In the genomic region with DNA sequence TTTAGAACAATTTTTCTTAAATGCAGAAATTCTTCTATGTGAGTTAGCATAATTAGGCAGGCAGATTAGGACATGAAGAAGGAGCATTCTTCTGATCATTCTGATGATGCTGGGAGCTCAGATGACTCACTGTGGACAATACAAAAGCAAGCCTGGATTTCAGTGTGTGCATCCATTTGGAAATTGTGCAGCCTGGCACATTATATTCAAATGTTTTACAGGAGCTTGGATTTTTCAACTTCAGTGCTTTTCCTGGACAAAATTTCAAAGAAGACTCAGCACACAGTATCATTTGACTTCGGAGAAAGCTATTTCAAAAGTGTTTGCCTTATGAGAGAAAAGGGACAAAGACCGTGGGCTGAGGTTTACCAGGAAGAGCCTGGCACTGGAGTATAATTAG, we compare ENCODE assay signal across 27 mouse cellular contexts.
DNase-seq lines count a peak whose midpoint lies in the region; ATAC-seq and TF ChIP-seq lines count a peak whose summit lies in the region.
"Had no signal": no experiment of that assay in that cellular context is flagged by ENCODE, and none has a peak within 500 bp of the region (broad histone marks: within the 10 kb centered on the region; RNA-seq: fewer than 3 reads in every experiment).

No protein-coding gene starts in this region.

- H3K36me3 ChIP-seq in midbrain, postnatal 0 days (ENCODE audit: insufficient read depth, low read length) = no peaks in the 10 kb centered on the region
- H3K36me3 ChIP-seq in hindbrain, embryonic 16.5 days (ENCODE audit: control insufficient read depth, insufficient read depth, low read length) = no peaks in the 10 kb centered on the region
- H3K36me3 ChIP-seq: forebrain, embryonic 10.5 days; heart, embryonic 10.5 days; heart, embryonic 13.5 days; hindbrain, embryonic 12.5 days; hindbrain, embryonic 15.5 days; intestine, embryonic 15.5 days had no signal

- H3K27ac ChIP-seq in layer of hippocampus, adult 2 months = peak overlapping the region; percentile 69
- H3K27ac ChIP-seq in midbrain, postnatal 0 days (ENCODE audit: low read depth, low read length) = no peak overlapping the region
- no peak overlapping the region for H3K27ac ChIP-seq in hindbrain, embryonic 16.5 days (ENCODE audit: low read depth, low read length)
- H3K27ac ChIP-seq: forebrain, embryonic 10.5 days; forebrain, embryonic 13.5 days; heart, embryonic 10.5 days; heart, embryonic 13.5 days; hindbrain, embryonic 12.5 days; hindbrain, embryonic 15.5 days; intestine, embryonic 15.5 days had no signal

- no peak for TF ChIP-seq CTCF in layer of hippocampus, adult 2 months (conservative IDR thresholded peaks at IDR 0.05)
- no peak for TF ChIP-seq CTCF in midbrain, postnatal 0 days (IDR thresholded peaks at IDR 0.05)

- H3K9me3 ChIP-seq in midbrain, postnatal 0 days (ENCODE audit: low read length) = no peaks in the 10 kb centered on the region
- no peaks in the 10 kb centered on the region for H3K9me3 ChIP-seq in hindbrain, embryonic 16.5 days (ENCODE audit: control insufficient read depth, low read length)
- H3K9me3 ChIP-seq: forebrain, embryonic 10.5 days; forebrain, embryonic 13.5 days; G1E; heart, embryonic 10.5 days; heart, embryonic 13.5 days; hindbrain, embryonic 12.5 days; hindbrain, embryonic 15.5 days; intestine, embryonic 15.5 days had no signal

- H3K4me3 ChIP-seq in layer of hippocampus, adult 2 months = no peak overlapping the region
- H3K4me3 ChIP-seq in midbrain, postnatal 0 days (ENCODE audit: low read depth, low read length) = no peak overlapping the region
- H3K4me3 ChIP-seq in hindbrain, embryonic 16.5 days (ENCODE audit: low read length) = no peak overlapping the region
- H3K4me3 ChIP-seq: forebrain, embryonic 10.5 days; forebrain, embryonic 13.5 days; heart, embryonic 10.5 days; heart, embryonic 13.5 days; hindbrain, embryonic 12.5 days; hindbrain, embryonic 15.5 days; intestine, embryonic 15.5 days had no signal

- H3K9ac ChIP-seq in midbrain, postnatal 0 days (replicated peaks; ENCODE audit: low read length, poor library complexity, severe bottlenecking) = no peak overlapping the region
- H3K9ac ChIP-seq in hindbrain, embryonic 16.5 days (ENCODE audit: low read depth, low read length) = no peak overlapping the region
- H3K9ac ChIP-seq: forebrain, embryonic 13.5 days; heart, embryonic 13.5 days; hindbrain, embryonic 12.5 days; hindbrain, embryonic 15.5 days; intestine, embryonic 15.5 days had no signal

- DNase-seq in layer of hippocampus, adult 2 months (ENCODE audit: low spot score in 2 of 2) = no peak
- DNase-seq in layer of hippocampus, adult 18-20 months (ENCODE audit: low spot score in 2 of 2) = no peak
- peak; percentile 97 for DNase-seq in Muller cell, postnatal 12 days (ENCODE audit: inconsistent ontology term)
- DNase-seq in brain, adult 2 months (ENCODE audit: low read depth, low spot score) = peak; percentile 64
- DNase-seq in retina, embryonic 14.5 days (ENCODE audit: low spot score) = peak; percentile 59
- DNase-seq in midbrain, postnatal 0 days (ENCODE audit: low spot score) = no peak
- DNase-seq: adrenal gland, adult 8-10 months; adrenal gland, postnatal 25 days; B cell, adult 2 months; cerebellum, adult 11 months; cerebellum, adult 2 months; cerebellum, adult 9-11 months; cerebellum, postnatal 25 days; gastrocnemius, postnatal 25 days; heart, adult 18-20 months had no signal

- H3K27me3 ChIP-seq in midbrain, postnatal 0 days (ENCODE audit: insufficient read depth, low read length) = no peaks in the 10 kb centered on the region
- no peaks in the 10 kb centered on the region for H3K27me3 ChIP-seq in hindbrain, embryonic 16.5 days (replicated peaks; ENCODE audit: control insufficient read depth, insufficient read depth, low read length)
- H3K27me3 ChIP-seq: CH12.LX; forebrain, embryonic 13.5 days; heart, embryonic 13.5 days; hindbrain, embryonic 12.5 days; hindbrain, embryonic 15.5 days; intestine, embryonic 15.5 days had no signal

- H3K4me2 ChIP-seq in midbrain, postnatal 0 days (ENCODE audit: low read depth, low read length, poor library complexity, severe bottlenecking) = no peak overlapping the region
- no peak overlapping the region for H3K4me2 ChIP-seq in hindbrain, embryonic 16.5 days (ENCODE audit: low read length)
- H3K4me2 ChIP-seq: forebrain, embryonic 13.5 days; heart, embryonic 13.5 days; hindbrain, embryonic 12.5 days; hindbrain, embryonic 15.5 days; intestine, embryonic 15.5 days had no signal

- no peaks in the 10 kb centered on the region for H3K4me1 ChIP-seq in midbrain, postnatal 0 days (ENCODE audit: insufficient read depth, low read length)
- H3K4me1 ChIP-seq in hindbrain, embryonic 16.5 days (ENCODE audit: control insufficient read depth, insufficient read depth, low read depth, low read length) = no peaks in the 10 kb centered on the region
- H3K4me1 ChIP-seq: forebrain, embryonic 13.5 days; heart, embryonic 10.5 days; heart, embryonic 13.5 days; hindbrain, embryonic 12.5 days; intestine, embryonic 15.5 days had no signal

- 73% methylated on average over 2 of the region's 2 CpGs for WGBS in midbrain, postnatal 0 days
- 83% methylated on average over 2 of the region's 2 CpGs for WGBS in hindbrain, embryonic 16.5 days

- ATAC-seq in midbrain, postnatal 0 days (ENCODE audit: low FRiP score) = no peak
- ATAC-seq in hindbrain, embryonic 16.5 days = no peak
- ATAC-seq: activated CD4-positive, CD25-positive, alpha-beta regulatory T cell, adult 4 months; forebrain, embryonic 13.5 days; forebrain, embryonic 16.5 days; intestine, embryonic 15.5 days had no signal

Comparison
In these comparisons a context has a peak if more than half of its experiments do, and no peak if none do; other contexts are left out.
1. DNase-seq: peak in Muller cell, postnatal 12 days (single experiment), brain, adult 2 months (single experiment) and retina, embryonic 14.5 days (single experiment); none in layer of hippocampus, adult 2 months (0 of 2), layer of hippocampus, adult 18-20 months (0 of 2) and midbrain, postnatal 0 days (single experiment).